22 mouse cellular contexts compared by ENCODE assay signal in the genomic region with DNA sequence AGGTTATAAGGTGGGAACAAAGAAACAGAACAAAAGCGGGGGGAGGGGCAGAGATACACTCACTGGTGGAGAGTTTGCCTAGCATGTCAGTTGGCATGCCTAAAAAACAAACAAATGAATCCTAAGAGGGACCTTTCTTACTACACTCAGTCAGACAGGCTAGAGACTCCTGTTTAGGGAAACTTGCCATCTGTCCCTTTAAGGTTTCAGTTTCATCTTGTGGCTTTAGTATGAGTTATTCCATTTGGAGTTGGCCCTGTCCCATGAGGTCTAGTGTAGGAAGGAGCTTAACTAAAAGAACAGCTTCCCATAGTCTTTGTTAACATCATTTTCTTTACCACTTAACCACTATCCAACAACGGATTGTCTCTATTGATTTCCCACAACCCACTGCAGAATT. TPM values are rescaled to one million over a fixed set of nuclear protein-coding genes. Genes with fewer than 3 reads are reported as not detected.
DNase-seq lines count a peak whose midpoint lies in the region; TF ChIP-seq lines count a peak whose summit lies in the region.
"Had no signal": no experiment of that assay in that cellular context is flagged by ENCODE, and none has a peak within 500 bp of the region (broad histone marks: within the 10 kb centered on the region; RNA-seq: fewer than 3 reads in every experiment).

No protein-coding gene starts in this region.

- H3K36me3 ChIP-seq in myocyte (ENCODE audit: control insufficient read depth, insufficient read depth) = no peaks in the 10 kb centered on the region
- H3K36me3 ChIP-seq: hindbrain, embryonic 12.5 days; limb, embryonic 15.5 days; stomach, embryonic 15.5 days had no signal

- no peaks in the 10 kb centered on the region for H3K27me3 ChIP-seq in myocyte (ENCODE audit: control insufficient read depth, insufficient read depth, insufficient read length)
- H3K27me3 ChIP-seq: forebrain, embryonic 13.5 days; hindbrain, embryonic 12.5 days; limb, embryonic 15.5 days; Patski; stomach, embryonic 15.5 days had no signal

- H3ac ChIP-seq in myocyte (ENCODE audit: control insufficient read depth, insufficient read length) = no peak overlapping the region

- intact Hi-C loops in heart, postnatal 36 days (cut with DNase I) = loop anchor here (2.0 kb wide), 2 partner anchors 32 to 62 kb away; partner anchors contain the start of gene Ptprj

- DNase-seq in heart, adult 9 months (ENCODE audit: low spot score in 2 of 2) = peak; percentile 20 to 41
- DNase-seq in heart, postnatal 36 days = no peak
- DNase-seq in 416B (ENCODE audit: low read depth) (peak; percentile 30), adipocyte (ENCODE audit: low spot score) (peak; percentile 35)
- DNase-seq in embryo, embryonic 11 days = no peak
- no peak for DNase-seq in cerebellum, postnatal 4 days (ENCODE audit: low spot score in 2 of 2)
- no peak for DNase-seq in thymus, postnatal 4 days
- DNase-seq: adrenal gland, adult 8-10 months; cerebellum, adult 18-20 months; cerebellum, postnatal 14 days; gastrocnemius, postnatal 10 days; heart, adult 2 months; left cerebral cortex, postnatal 4 days; lung, embryonic 14.5 days; lung, postnatal 36 days; right cerebral cortex, postnatal 4 days had no signal

- no peak for TF ChIP-seq POLR2A in myocyte (IDR thresholded peaks at IDR 0.05; ENCODE audit: insufficient read length, low read depth)

- H3K4me3 ChIP-seq in myocyte = no peak overlapping the region
- H3K4me3 ChIP-seq: forebrain, embryonic 13.5 days; heart, adult 2 months; hindbrain, embryonic 12.5 days; limb, embryonic 15.5 days; stomach, embryonic 15.5 days had no signal

- H3K79me2 ChIP-seq in myocyte (ENCODE audit: control insufficient read depth, insufficient read depth) = no peaks in the 10 kb centered on the region

- peak overlapping the region; percentile 72 for H3K4me2 ChIP-seq in myocyte (ENCODE audit: low read depth)
- H3K4me2 ChIP-seq: forebrain, embryonic 13.5 days; hindbrain, embryonic 12.5 days; limb, embryonic 15.5 days; lung, embryonic 14.5 days; stomach, embryonic 15.5 days had no signal

TF ChIP-seq in myocyte, 11 proteins besides CTCF, POLR2A, EP300 and RAD21:
- TF ChIP-seq CEBPB (IDR thresholded peaks at IDR 0.05; ENCODE audit: insufficient read depth, poor library complexity, severe bottlenecking) (no peak), TCF12 (IDR thresholded peaks at IDR 0.05; ENCODE audit: insufficient read depth, poor library complexity, severe bottlenecking) (no peak), E2F4 (IDR thresholded peaks at IDR 0.05; ENCODE audit: insufficient read depth) (no peak), SRF (IDR thresholded peaks at IDR 0.05; ENCODE audit: control insufficient read depth, insufficient read length, low read depth) (no peak), MYOG (IDR thresholded peaks at IDR 0.05; ENCODE audit: control insufficient read depth in 1 of 3, insufficient read depth in 1 of 3, insufficient read length in 2 of 3, low read depth in 2 of 3) (no peak)

RNA-seq across cellular contexts. Expression of gene Ptprj, which starts 32.6 kb away (rescaled TPM):
- total RNA-seq in heart, postnatal 36 days (2021) = 10 to 100 TPM in 1 of 2 experiments, 1 to 10 TPM in 1; 8.3 to 10.5 TPM
- polyA plus RNA-seq in myocyte (2012; fragmentation: generic; extraction: Trizol) = 1.6 TPM

Comparison
In these comparisons a context has a peak if more than half of its experiments do, and no peak if none do; other contexts are left out.
1. DNase-seq: peak in heart, adult 9 months (2 of 2), 416B (single experiment) and adipocyte (single experiment); none in heart, postnatal 36 days (0 of 2), embryo, embryonic 11 days (single experiment), cerebellum, postnatal 4 days (0 of 2) and thymus, postnatal 4 days (single experiment).